Mouse (Mus musculus) C2C12 (cell line): ENCODE measurements at regions not wholly inside any gene's neighbourhood (a gene's known extent, or its start where the extent isn't known, plus 50 kb on each side); places are given as distances from the start of the nearest gene placed in this dataset.

Experiments used
- CTCF ChIP-seq: IDR thresholded peaks from one replicate; pipeline ENCODE4 v1.5.1; 2011; ENCODE audit not compliant: control insufficient read depth, insufficient read depth, insufficient read length
- MYOG ChIP-seq: IDR thresholded peaks from one replicate; pipeline ENCODE4 v1.6.1; 2011; ENCODE audit not compliant: control insufficient read depth, insufficient read length; ENCODE audit errors: extremely low read depth
- USF1 ChIP-seq: IDR thresholded peaks from one replicate; pipeline ENCODE4 v1.6.1; 2011; ENCODE audit warnings: low read depth, mild to moderate bottlenecking, control low read depth, moderate library complexity

GRCm38 (mm10) chr10:96220731-96221130 is 84.3 kb downstream of the Gm5426 start:
- TF ChIP-seq CTCF (no peak), MYOG (no peak), USF1 (no peak)
